Mouse (Mus musculus) neural tube, embryonic 14.5 days (tissue): ENCODE measurements around the gene Smg6. TPM values are rescaled to one million over a fixed set of nuclear protein-coding genes. Genes with fewer than 3 reads are reported as not detected.

Experiments
- ATAC-seq: fragments of 200-750 bp; cut with Nextera tagmentation; 2 replicates; pipeline ENCODE4 v1.8.0; 2017; ENCODE audit warnings: low read depth, mild to moderate bottlenecking, moderate TSS enrichment, moderate library complexity
- H3K27ac ChIP-seq: fragments of 300-500 bp; sonication (generic); 2 replicates; pipeline ENCODE4 v1.5.1; 2014; ENCODE audit warnings: low read depth, mild to moderate bottlenecking, control low read depth, low read length, moderate library complexity, mixed read lengths
- H3K27me3 ChIP-seq: fragments of 300-500 bp; sonication (generic); 2 replicates; pipeline ENCODE4 v1.6.1; 2014; ENCODE audit warnings: low read length; ENCODE audit not compliant: control insufficient read depth, insufficient read depth
- H3K36me3 ChIP-seq: fragments of 300-500 bp; sonication (generic); 2 replicates; pipeline ENCODE4 v1.6.1; 2014; ENCODE audit warnings: low read length, mixed read lengths; ENCODE audit not compliant: control insufficient read depth, insufficient read depth
- H3K4me1 ChIP-seq: fragments of 300-500 bp; sonication (generic); 2 replicates; pipeline ENCODE4 v1.6.1; 2014; ENCODE audit warnings: low read length; ENCODE audit not compliant: control insufficient read depth, insufficient read depth
- H3K4me2 ChIP-seq: fragments of 300-500 bp; sonication (generic); 2 replicates; pipeline ENCODE4 v1.6.1; 2014; ENCODE audit warnings: mild to moderate bottlenecking, low read depth, low read length, control low read depth
- H3K4me3 ChIP-seq: fragments of 300-500 bp; sonication (generic); 2 replicates; pipeline ENCODE4 v1.5.1; 2014; ENCODE audit warnings: low read depth, low read length, control low read depth, mixed read lengths
- H3K9ac ChIP-seq: fragments of 300-500 bp; sonication (generic); replicated peaks from 2 replicates; pipeline ENCODE4 v1.6.1; 2014; ENCODE audit warnings: low read depth, mild to moderate bottlenecking, control low read depth, low read length, mixed read lengths
- H3K9me3 ChIP-seq: fragments of 300-500 bp; sonication (generic); 2 replicates; pipeline ENCODE4 v1.6.1; 2016; ENCODE audit warnings: low read length; ENCODE audit not compliant: control insufficient read depth
- WGBS: fragments of 180-500 bp; shearing (Covaris S2); extraction: QIAGEN DNeasy Blood & Tissue Kit; methylation state at CpG from one replicate; pipeline ENCODE4 v1.1.7; 2014; 5-methylcytosine and 5-hydroxymethylcytosine counted together
- polyA plus RNA-seq: library from polyadenylated mRNA; unstranded; fragments of >200 nt; fragmentation: Nextera tagmentation; extraction: Ambion mirVana; gene quantifications from 2 replicates; pipeline ENCODE4 v1.2.1, GENCODE M21; 2014

The Smg6 gene
- polyA plus RNA-seq, 1 experiment from 2014 or later = 13.7 TPM

DNA sequence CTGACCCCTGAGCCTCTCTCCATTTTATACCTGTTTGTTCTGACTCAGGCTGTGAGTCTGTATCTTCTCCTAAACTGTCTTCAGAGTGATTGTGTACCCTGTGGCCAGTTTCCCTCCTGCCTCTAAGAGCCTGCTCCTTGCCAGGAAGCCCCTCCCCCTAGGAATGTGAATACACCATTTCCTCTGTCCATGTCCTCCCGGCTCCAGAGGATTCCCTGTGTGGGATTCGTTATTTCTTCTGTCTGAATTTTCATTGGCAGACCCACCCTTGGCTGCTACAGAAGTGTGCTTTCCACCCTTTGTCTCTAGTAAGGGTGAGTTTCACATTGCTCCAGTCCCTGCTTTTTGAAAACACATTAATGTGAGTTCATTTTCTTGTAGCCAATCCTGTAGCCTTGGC lies 208.3 kb downstream of the Smg6 start:
- peak; percentile 58; the same call in 1 of the 2 replicates for ATAC-seq
- Histone ChIP-seq H3K4me1 (peaks cover 23% of the 10 kb centered on the region), H3K4me2 (no peak overlapping the region), H3K27ac (peak overlapping the region; percentile 62), H3K9ac (no peak overlapping the region), H3K9me3 (no peaks in the 10 kb centered on the region), H3K4me3 (no peak overlapping the region), H3K27me3 (no peaks in the 10 kb centered on the region), H3K36me3 (no peaks in the 10 kb centered on the region)
- WGBS = 8% methylated on average over 2 of the region's 2 CpGs

DNA sequence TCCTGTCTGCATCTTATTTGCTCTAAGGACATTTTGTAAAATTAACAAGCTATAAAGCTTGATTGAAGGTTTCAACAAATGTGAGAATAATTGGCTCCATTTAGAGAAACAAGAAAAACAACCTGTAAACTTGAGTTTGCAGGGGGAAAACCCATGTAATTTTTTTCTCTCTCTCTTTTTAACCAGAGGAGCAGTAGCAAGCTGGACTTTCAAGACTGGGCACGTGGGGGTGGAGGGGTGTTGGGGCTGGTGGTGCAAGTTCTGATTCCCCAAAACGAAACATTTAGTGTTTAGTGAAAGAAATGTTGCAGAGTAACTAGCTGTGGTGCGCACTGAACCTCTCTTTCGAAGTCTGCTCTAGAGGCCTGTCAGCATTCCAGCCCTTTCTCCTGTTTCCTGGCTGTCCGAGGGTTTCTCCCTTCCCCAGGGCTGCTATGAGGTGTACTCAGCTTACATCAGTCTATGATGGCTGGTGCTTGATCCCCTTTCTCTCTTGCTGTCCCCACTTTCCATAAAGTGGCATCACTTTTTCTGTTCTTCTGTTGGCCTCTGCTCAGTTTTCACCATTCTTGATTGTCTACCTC lies 209.0 kb downstream of the Smg6 start:
- H3K36me3 ChIP-seq = no peaks in the 10 kb centered on the region
- H3K27ac ChIP-seq = peak overlapping the region; percentile 13; the same call in 1 of the 2 replicates
- 81% methylated on average over 5 of the region's 5 CpGs for WGBS
- H3K9ac ChIP-seq = no peak overlapping the region
- no peaks in the 10 kb centered on the region for H3K27me3 ChIP-seq
- no peaks in the 10 kb centered on the region for H3K9me3 ChIP-seq
- peaks cover 29% of the 10 kb centered on the region for H3K4me1 ChIP-seq
- no peak for ATAC-seq
- no peak overlapping the region for H3K4me3 ChIP-seq
- H3K4me2 ChIP-seq = no peak overlapping the region

DNA sequence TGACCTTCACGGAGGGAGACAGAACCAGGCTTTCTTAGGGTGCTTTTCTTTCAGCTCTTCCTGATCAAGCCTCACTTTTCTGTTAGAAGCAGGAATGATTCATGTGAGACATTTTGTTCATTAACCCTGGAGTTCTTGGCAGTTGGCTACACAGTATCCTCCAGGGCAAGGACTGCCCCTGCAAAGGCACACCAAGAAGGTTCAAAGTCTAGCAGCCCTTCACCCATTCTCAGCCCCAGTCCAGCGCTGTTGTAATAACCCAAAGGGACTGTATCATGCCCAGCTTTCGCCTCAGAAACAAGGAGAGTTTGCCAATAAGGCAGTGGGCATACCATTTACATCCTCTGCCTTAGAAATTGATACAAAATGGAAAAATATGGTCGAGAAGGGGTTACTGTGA lies 209.7 kb downstream of the Smg6 start:
- Histone ChIP-seq H3K27me3 (no peaks in the 10 kb centered on the region), H3K36me3 (no peaks in the 10 kb centered on the region), H3K9me3 (no peaks in the 10 kb centered on the region), H3K4me2 (no peak overlapping the region), H3K27ac (no peak overlapping the region), H3K9ac (no peak overlapping the region), H3K4me3 (no peak overlapping the region), H3K4me1 (peaks cover 30% of the 10 kb centered on the region)
- 95% methylated on average over 4 of the region's 4 CpGs for WGBS
- ATAC-seq = no peak

DNA sequence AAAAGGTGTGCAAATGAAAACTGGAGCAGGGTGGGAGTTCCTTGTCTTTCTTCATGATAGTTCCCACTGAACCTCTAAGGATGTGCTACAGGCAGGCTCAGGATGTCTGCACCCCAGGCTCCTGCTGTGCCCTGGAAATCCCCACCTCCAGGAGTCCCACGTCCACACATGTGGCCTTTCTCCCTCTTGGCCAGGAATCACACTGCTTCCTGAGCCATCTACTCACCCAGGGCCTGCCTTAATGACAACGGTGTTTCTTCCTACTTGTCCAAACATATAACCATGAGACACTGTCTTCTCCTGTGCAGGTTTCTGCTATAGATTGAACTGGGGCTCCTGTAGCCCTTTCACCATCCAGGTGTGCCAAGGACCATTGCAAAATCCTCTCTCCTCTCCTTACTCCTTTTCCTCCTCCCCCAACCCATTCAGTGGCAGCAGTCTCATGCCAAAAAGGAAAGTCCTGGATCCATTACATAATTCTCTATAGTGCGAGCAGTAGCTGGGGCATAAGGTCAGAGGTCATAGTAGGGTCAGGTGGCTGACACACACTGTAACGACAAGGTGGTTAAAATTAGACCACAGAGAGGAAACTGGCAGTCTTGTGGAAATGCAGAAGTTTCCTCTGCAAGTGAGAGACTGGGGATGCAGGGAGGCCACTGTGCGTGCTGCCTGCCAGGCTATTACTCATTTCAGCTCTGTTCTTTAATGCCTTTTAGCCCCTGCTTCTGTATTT lies 211.2 kb downstream of the Smg6 start:
- Histone ChIP-seq H3K4me1 (peaks cover 30% of the 10 kb centered on the region), H3K36me3 (no peaks in the 10 kb centered on the region), H3K9ac (no peak overlapping the region), H3K27me3 (no peaks in the 10 kb centered on the region), H3K4me2 (no peak overlapping the region), H3K4me3 (no peak overlapping the region), H3K27ac (no peak overlapping the region), H3K9me3 (no peaks in the 10 kb centered on the region)
- ATAC-seq = no peak
- 60% methylated on average over 5 of the region's 5 CpGs for WGBS

DNA sequence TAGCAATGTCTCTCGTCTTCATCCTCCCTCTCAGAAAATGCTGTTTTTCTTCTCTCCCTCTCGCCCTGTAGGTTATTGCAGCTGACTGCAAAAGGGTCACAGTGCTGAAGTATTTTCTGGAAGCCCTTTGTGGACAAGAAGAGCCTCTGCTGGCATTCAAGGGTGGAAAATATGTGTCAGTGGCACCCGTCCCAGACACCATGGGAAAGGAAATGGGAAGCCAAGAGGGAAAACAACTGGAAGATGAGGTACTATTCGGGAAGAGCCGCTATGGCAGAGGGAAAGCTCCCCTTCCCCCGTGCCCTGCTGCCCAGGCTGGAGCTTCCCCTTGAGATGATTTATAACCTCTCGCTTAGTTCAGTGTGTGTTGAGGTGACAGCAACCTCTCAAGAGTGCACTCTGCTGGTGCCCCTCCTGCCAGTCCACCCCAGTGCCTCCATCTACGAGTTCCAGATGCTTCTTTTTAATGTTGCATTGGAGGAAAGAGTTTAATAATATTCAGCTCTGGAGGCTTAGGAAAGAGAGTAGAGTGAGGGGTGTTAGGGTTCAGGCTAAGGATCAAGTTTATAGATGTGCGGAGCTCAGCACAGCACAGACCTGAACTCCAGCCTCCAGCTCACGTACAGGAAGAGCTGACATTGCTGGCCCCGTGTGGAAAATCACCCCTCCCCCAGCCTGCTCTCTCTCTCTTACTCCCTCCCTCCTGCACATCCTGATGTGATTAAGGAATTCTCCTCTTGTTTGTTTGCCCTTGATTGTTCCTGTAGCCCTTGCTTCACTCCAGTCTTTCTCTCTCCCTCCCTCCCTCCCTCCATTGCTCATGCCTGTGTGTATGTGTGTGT lies 213.7 kb downstream of the Smg6 start:
- no peak overlapping the region for H3K4me3 ChIP-seq
- H3K36me3 ChIP-seq = peaks cover 13% of the 10 kb centered on the region
- H3K9me3 ChIP-seq = no peaks in the 10 kb centered on the region
- no peak overlapping the region for H3K4me2 ChIP-seq
- H3K9ac ChIP-seq = 0 out of 2 replicates have a peak overlapping the region, but pooled peaks have one; percentile 25
- WGBS = 33% methylated on average over 11 of the region's 11 CpGs
- peaks cover 13% of the 10 kb centered on the region; the same call in 1 of the 2 replicates for H3K4me1 ChIP-seq
- no peaks in the 10 kb centered on the region for H3K27me3 ChIP-seq
- peak; percentile 28; the same call in 1 of the 2 replicates for ATAC-seq
- H3K27ac ChIP-seq = peak overlapping the region; percentile 45; the same call in 1 of the 2 replicates

DNA sequence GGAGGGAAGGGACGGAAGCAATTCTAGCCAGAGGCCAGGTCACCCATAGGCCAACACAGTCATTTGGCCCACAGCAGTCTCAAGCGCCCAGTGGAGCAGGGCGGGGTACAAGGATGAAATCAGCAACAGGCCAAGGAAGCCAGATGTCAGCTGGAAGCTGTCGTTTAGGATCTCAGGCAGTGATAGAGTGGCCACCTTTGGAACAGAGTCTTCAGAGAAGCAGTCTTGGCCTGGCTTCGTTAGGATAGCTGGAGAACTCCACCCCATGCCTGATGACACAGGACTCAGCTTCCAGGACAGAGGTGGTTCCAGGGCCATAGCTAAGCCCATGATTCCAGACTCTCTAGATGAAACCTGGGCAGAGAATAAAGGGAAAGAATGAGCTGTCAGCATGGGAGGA lies 214.8 kb downstream of the Smg6 start:
- H3K27me3 ChIP-seq = no peaks in the 10 kb centered on the region
- ATAC-seq = no peak
- H3K27ac ChIP-seq = no peak overlapping the region; the same call in 1 of the 2 replicates
- no peak overlapping the region for H3K9ac ChIP-seq
- peaks cover 9% of the 10 kb centered on the region; the same call in 1 of the 2 replicates for H3K4me1 ChIP-seq
- no peak overlapping the region for H3K4me2 ChIP-seq
- no peak overlapping the region for H3K4me3 ChIP-seq
- no peaks in the 10 kb centered on the region for H3K9me3 ChIP-seq
- WGBS = 76% methylated on average over 5 of the region's 5 CpGs
- peaks cover 14% of the 10 kb centered on the region for H3K36me3 ChIP-seq

DNA sequence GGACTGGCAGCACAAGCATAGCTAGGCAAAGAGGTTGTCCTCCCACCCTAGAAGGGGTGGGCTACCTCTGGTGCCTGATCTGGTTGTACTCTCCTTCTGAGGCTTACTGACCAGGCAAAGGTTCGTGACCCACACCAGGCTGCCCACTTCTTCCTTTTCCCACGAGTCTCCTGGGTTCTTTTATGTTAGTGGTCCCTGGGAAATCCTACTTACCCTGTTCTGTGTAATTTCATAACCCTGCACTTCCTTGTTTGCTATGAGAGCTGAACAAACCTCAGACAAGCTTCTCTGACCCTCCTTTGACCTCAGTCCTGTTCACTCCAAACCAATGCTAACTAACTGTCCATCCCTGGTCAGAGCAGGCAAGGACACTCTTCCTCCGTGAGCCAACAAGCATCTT lies 215.4 kb downstream of the Smg6 start:
- ATAC-seq = no peak
- no peaks in the 10 kb centered on the region for H3K27me3 ChIP-seq

DNA sequence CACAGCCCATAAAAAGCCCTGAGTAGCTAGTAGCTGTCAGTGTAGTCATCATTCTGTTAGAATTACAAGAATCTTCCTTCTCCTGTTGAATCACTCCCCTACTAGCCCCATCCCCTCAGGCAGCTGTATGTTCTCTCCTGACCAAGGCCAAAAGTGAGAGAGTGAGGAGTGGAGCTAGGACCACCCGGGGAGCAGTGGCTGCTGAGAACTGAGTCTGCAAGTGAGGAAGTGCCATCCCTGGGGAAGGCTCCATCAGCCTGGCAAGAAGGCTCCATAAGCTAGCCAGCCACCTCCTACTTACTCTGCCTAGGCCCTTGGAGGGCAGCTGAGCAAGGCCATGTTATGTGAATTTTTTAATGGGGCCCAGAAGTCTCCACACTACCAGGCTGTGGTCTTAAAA lies 216.3 kb downstream of the Smg6 start:
- no peak overlapping the region for H3K9ac ChIP-seq
- no peaks in the 10 kb centered on the region for H3K27me3 ChIP-seq
- peaks cover 14% of the 10 kb centered on the region for H3K36me3 ChIP-seq
- H3K4me3 ChIP-seq = no peak overlapping the region
- H3K4me2 ChIP-seq = no peak overlapping the region
- 67% methylated on average over 1 of the region's 1 CpGs for WGBS
- no peak for ATAC-seq
- no peaks in the 10 kb centered on the region for H3K9me3 ChIP-seq
- H3K4me1 ChIP-seq = peaks cover 12% of the 10 kb centered on the region
- H3K27ac ChIP-seq = no peak overlapping the region

More for the DNA sequence above, 215.4 kb downstream of the Smg6 start:
- WGBS = 76% methylated on average over 3 of the region's 3 CpGs
- H3K4me3 ChIP-seq = no peak overlapping the region
- no peak overlapping the region; the same call in 1 of the 2 replicates for H3K27ac ChIP-seq
- peaks cover 9% of the 10 kb centered on the region; the same call in 1 of the 2 replicates for H3K4me1 ChIP-seq
- no peak overlapping the region for H3K9ac ChIP-seq
- H3K36me3 ChIP-seq = peaks cover 14% of the 10 kb centered on the region
- no peak overlapping the region for H3K4me2 ChIP-seq
- H3K9me3 ChIP-seq = no peaks in the 10 kb centered on the region
